Mouse (Mus musculus): ENCODE results near the gene Cpt1b. TPM values are rescaled to one million over a fixed set of nuclear protein-coding genes. Genes with fewer than 3 reads are reported as not detected.

Cpt1b gene
- polyA plus RNA-seq, 1 experiment from 2014 or later, result 1.2 TPM

DNA sequence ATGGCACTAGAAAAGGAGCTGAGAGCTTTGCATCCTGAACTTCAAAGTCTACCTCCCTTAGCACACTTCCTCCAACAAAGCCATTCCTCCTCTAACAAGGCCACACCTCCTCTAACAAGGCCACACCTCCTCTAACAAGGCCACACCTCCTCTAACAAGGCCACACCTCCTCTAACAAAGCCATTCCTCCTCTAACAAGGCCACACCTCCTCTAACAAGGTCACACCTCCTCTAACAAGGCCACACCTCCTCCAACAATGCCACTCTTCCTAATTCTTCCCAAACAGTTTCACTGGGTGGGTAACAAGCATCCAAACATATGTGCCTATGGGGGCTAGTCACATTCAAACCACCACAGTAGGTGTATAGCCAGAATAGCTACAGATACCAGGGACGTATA is 23.2 kb downstream of the Cpt1b start:
- H3K9ac ChIP-seq (ENCODE audit: low read depth, low read length), result no peak overlapping the region
- ATAC-seq, result no peak
- H3K27me3 ChIP-seq (ENCODE audit: control insufficient read depth, insufficient read depth, low read depth, low read length), result no peaks in the 10 kb centered on the region
- H3K27ac ChIP-seq (ENCODE audit: low read length), result no peak overlapping the region
- no peak overlapping the region for H3K4me3 ChIP-seq (ENCODE audit: low read depth, low read length)
- no peaks in the 10 kb centered on the region for H3K4me1 ChIP-seq (ENCODE audit: control insufficient read depth, insufficient read depth, low read length)
- no peaks in the 10 kb centered on the region for H3K36me3 ChIP-seq (ENCODE audit: control insufficient read depth, insufficient read depth, low read length)
- no peak overlapping the region for H3K4me2 ChIP-seq (ENCODE audit: low read length)
- 0 out of 2 replicates have a peak, but pooled peaks cover 3% of the 10 kb centered on the region for H3K9me3 ChIP-seq (replicated peaks; ENCODE audit: control insufficient read depth, low read length, poor library complexity, severe bottlenecking)
- WGBS, result 94% methylated on average over 1 of the region's 1 CpGs

DNA sequence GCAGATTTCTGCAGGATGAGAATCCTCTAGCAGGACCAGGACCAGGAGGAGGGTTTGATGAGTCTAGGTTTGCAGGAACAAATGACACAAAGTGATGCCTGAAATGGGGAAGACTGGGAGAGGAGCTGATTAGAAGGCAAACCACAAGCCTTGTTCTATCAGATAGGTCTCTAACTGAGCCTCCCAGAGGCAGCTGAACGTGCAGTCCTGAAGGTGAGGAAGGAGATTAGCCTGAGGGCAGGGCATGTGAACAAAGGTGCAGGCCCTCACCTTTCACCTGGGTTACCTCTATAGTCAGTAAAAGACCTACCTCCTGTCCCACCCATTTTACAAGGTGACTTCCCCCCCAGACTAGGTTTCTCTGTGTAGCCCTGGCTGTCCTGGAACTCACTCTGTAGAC is 25.9 kb downstream of the Cpt1b start:
- no peak for ATAC-seq
- Histone ChIP-seq H3K4me2 (ENCODE audit: low read length) (no peak overlapping the region), H3K9ac (ENCODE audit: low read depth, low read length) (no peak overlapping the region), H3K27me3 (ENCODE audit: control insufficient read depth, insufficient read depth, low read depth, low read length) (no peaks in the 10 kb centered on the region), H3K9me3 (replicated peaks; ENCODE audit: control insufficient read depth, low read length, poor library complexity, severe bottlenecking) (no peaks in the 10 kb centered on the region), H3K36me3 (ENCODE audit: control insufficient read depth, insufficient read depth, low read length) (no peaks in the 10 kb centered on the region), H3K27ac (ENCODE audit: low read length) (no peak overlapping the region), H3K4me3 (ENCODE audit: low read depth, low read length) (no peak overlapping the region), H3K4me1 (ENCODE audit: control insufficient read depth, insufficient read depth, low read length) (no peaks in the 10 kb centered on the region)
- 60% methylated on average over 1 of the region's 1 CpGs for WGBS

- 81% methylated on average over 2 of the region's 2 CpGs for WGBS
- Histone ChIP-seq H3K36me3 (ENCODE audit: control insufficient read depth, insufficient read depth, low read length) (no peaks in the 10 kb centered on the region), H3K4me3 (ENCODE audit: low read depth, low read length) (no peak overlapping the region), H3K4me2 (ENCODE audit: low read length) (no peak overlapping the region), H3K27me3 (ENCODE audit: control insufficient read depth, insufficient read depth, low read depth, low read length) (no peaks in the 10 kb centered on the region), H3K9me3 (replicated peaks; ENCODE audit: control insufficient read depth, low read length, poor library complexity, severe bottlenecking) (no peaks in the 10 kb centered on the region), H3K9ac (ENCODE audit: low read depth, low read length) (no peak overlapping the region), H3K4me1 (ENCODE audit: control insufficient read depth, insufficient read depth, low read length) (no peaks in the 10 kb centered on the region), H3K27ac (ENCODE audit: low read length) (no peak overlapping the region)
- ATAC-seq, result no peak
Measured at GRCm38 (mm10) chr15:89398146-89398545, 27.5 kb downstream of the Cpt1b start.

GRCm38 (mm10) chr15:89396883-89397282 is 28.8 kb downstream of the Cpt1b start:
- ATAC-seq, result no peak
- no peaks in the 10 kb centered on the region for H3K9me3 ChIP-seq (replicated peaks; ENCODE audit: control insufficient read depth, low read length, poor library complexity, severe bottlenecking)
- H3K4me1 ChIP-seq (ENCODE audit: control insufficient read depth, insufficient read depth, low read length), result no peaks in the 10 kb centered on the region
- H3K9ac ChIP-seq (ENCODE audit: low read depth, low read length), result no peak overlapping the region
- H3K27me3 ChIP-seq (ENCODE audit: control insufficient read depth, insufficient read depth, low read depth, low read length), result no peaks in the 10 kb centered on the region
- H3K4me2 ChIP-seq (ENCODE audit: low read length), result no peak overlapping the region
- no peak overlapping the region for H3K4me3 ChIP-seq (ENCODE audit: low read depth, low read length)
- no peaks in the 10 kb centered on the region for H3K36me3 ChIP-seq (ENCODE audit: control insufficient read depth, insufficient read depth, low read length)
- H3K27ac ChIP-seq (ENCODE audit: low read length), result no peak overlapping the region
- 91% methylated on average over 4 of the region's 4 CpGs for WGBS

DNA sequence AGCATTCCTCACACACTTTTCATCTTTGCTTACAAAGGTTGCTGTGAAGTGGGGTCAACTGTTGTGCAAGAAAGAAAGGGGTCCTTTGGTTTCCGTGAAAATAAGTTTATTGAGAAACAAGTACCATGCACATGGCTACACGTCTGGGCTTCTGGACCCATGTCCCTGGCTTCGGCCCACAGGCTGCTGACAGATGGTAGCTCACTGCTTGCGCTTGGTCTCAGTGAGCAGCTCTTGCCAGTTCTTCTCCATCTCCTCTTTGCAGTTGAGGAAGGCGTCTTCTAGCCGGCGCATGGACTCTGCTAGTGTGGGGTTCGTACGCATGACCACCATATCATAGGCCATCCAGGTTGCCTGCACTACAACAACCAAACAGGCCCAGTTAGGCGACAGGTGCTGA is 35.6 kb downstream of the Cpt1b start:
- no peak overlapping the region for H3K4me3 ChIP-seq (ENCODE audit: low read depth, low read length)
- no peaks in the 10 kb centered on the region for H3K27me3 ChIP-seq (ENCODE audit: control insufficient read depth, insufficient read depth, low read depth, low read length)
- H3K36me3 ChIP-seq (ENCODE audit: control insufficient read depth, insufficient read depth, low read length), result no peaks in the 10 kb centered on the region
- H3K9me3 ChIP-seq (replicated peaks; ENCODE audit: control insufficient read depth, low read length, poor library complexity, severe bottlenecking), result no peaks in the 10 kb centered on the region
- H3K9ac ChIP-seq (ENCODE audit: low read depth, low read length), result no peak overlapping the region
- no peak for ATAC-seq
- WGBS, result 94% methylated on average over 10 of the region's 10 CpGs
- no peak overlapping the region for H3K27ac ChIP-seq (ENCODE audit: low read length)
- H3K4me1 ChIP-seq (ENCODE audit: control insufficient read depth, insufficient read depth, low read length), result no peaks in the 10 kb centered on the region
- H3K4me2 ChIP-seq (ENCODE audit: low read length), result no peak overlapping the region

- H3K27ac ChIP-seq (ENCODE audit: low read length), result no peak overlapping the region
- H3K4me3 ChIP-seq (ENCODE audit: low read depth, low read length), result no peak overlapping the region
- no peak overlapping the region for H3K9ac ChIP-seq (ENCODE audit: low read depth, low read length)
- no peaks in the 10 kb centered on the region for H3K4me1 ChIP-seq (ENCODE audit: control insufficient read depth, insufficient read depth, low read length)
- 50% methylated on average over 12 of the region's 12 CpGs for WGBS
- H3K36me3 ChIP-seq (ENCODE audit: control insufficient read depth, insufficient read depth, low read length), result no peaks in the 10 kb centered on the region
- H3K9me3 ChIP-seq (replicated peaks; ENCODE audit: control insufficient read depth, low read length, poor library complexity, severe bottlenecking), result no peaks in the 10 kb centered on the region
- no peaks in the 10 kb centered on the region; the same call in 1 of the 2 replicates for H3K27me3 ChIP-seq (ENCODE audit: control insufficient read depth, insufficient read depth, low read depth, low read length)
- H3K4me2 ChIP-seq (ENCODE audit: low read length), result no peak overlapping the region
- no peak for ATAC-seq
Measured at GRCm38 (mm10) chr15:89387127-89387526, 38.5 kb downstream of the Cpt1b start.

- Histone ChIP-seq H3K27ac (ENCODE audit: low read length) (no peak within 1 kb of the TSS), H3K9ac (ENCODE audit: low read depth, low read length) (no peak within 1 kb of the TSS), H3K4me1 (ENCODE audit: control insufficient read depth, insufficient read depth, low read length) (no peaks in the 10 kb centered on the region), H3K9me3 (replicated peaks; ENCODE audit: control insufficient read depth, low read length, poor library complexity, severe bottlenecking) (no peaks in the 10 kb centered on the region), H3K27me3 (ENCODE audit: control insufficient read depth, insufficient read depth, low read depth, low read length) (peaks cover under 1% of the 10 kb centered on the region), H3K4me3 (ENCODE audit: low read depth, low read length) (no peak within 1 kb of the TSS), H3K4me2 (ENCODE audit: low read length) (no peak within 1 kb of the TSS), H3K36me3 (ENCODE audit: control insufficient read depth, insufficient read depth, low read length) (no peaks in the 10 kb centered on the region)
- WGBS, result 91% methylated on average over 7 of the region's 7 CpGs
- ATAC-seq, result no peak
Measured at GRCm38 (mm10) chr15:89384617-89385016, 41.0 kb downstream of the Cpt1b start, which contains the start of gene Klhdc7b. Gene Klhdc7b, plus strand, starts transcription at chr15:89384917.

- ATAC-seq, result no peak
- no peak overlapping the region for H3K9ac ChIP-seq (ENCODE audit: low read depth, low read length)
- peak overlapping the region; percentile 72 for H3K4me2 ChIP-seq (ENCODE audit: low read length)
- H3K36me3 ChIP-seq (ENCODE audit: control insufficient read depth, insufficient read depth, low read length), result no peaks in the 10 kb centered on the region
- no peak overlapping the region for H3K27ac ChIP-seq (ENCODE audit: low read length)
- H3K4me3 ChIP-seq (ENCODE audit: low read depth, low read length), result peak overlapping the region; percentile 40; the same call in 1 of the 2 replicates
- H3K4me1 ChIP-seq (ENCODE audit: control insufficient read depth, insufficient read depth, low read length), result peaks cover 13% of the 10 kb centered on the region; the same call in 1 of the 2 replicates
- no peaks in the 10 kb centered on the region for H3K9me3 ChIP-seq (replicated peaks; ENCODE audit: control insufficient read depth, low read length, poor library complexity, severe bottlenecking)
- H3K27me3 ChIP-seq (ENCODE audit: control insufficient read depth, insufficient read depth, low read depth, low read length), result peaks cover 35% of the 10 kb centered on the region
- WGBS, result 13% methylated on average over 10 of the region's 10 CpGs
Measured at GRCm38 (mm10) chr15:89379429-89379828, 46.2 kb downstream of the Cpt1b start.

GRCm38 (mm10) chr15:89378831-89379401 is 46.7 kb downstream of the Cpt1b start, which contains the start of gene Odf3b:
Gene Odf3b, minus strand, starts transcription at chr15:89379282.
- Histone ChIP-seq H3K4me2 (ENCODE audit: low read length) (peak within 1 kb of the TSS; percentile 72), H3K27me3 (ENCODE audit: control insufficient read depth, insufficient read depth, low read depth, low read length) (peaks cover 35% of the 10 kb centered on the region), H3K4me3 (ENCODE audit: low read depth, low read length) (peak within 1 kb of the TSS; percentile 40), H3K9ac (ENCODE audit: low read depth, low read length) (peak within 1 kb of the TSS; percentile 49), H3K4me1 (ENCODE audit: control insufficient read depth, insufficient read depth, low read length) (peaks cover 17% of the 10 kb centered on the region; the same call in 1 of the 2 replicates), H3K9me3 (replicated peaks; ENCODE audit: control insufficient read depth, low read length, poor library complexity, severe bottlenecking) (no peaks in the 10 kb centered on the region), H3K36me3 (ENCODE audit: control insufficient read depth, insufficient read depth, low read length) (no peaks in the 10 kb centered on the region), H3K27ac (ENCODE audit: low read length) (no peak within 1 kb of the TSS)
- WGBS, result under 1% methylated on average over 31 of the region's 33 CpGs
- peak; percentile 25; the same call in 1 of the 2 replicates for ATAC-seq
